Mouse (Mus musculus): ENCODE results near the gene Zdhhc4.

DNA sequence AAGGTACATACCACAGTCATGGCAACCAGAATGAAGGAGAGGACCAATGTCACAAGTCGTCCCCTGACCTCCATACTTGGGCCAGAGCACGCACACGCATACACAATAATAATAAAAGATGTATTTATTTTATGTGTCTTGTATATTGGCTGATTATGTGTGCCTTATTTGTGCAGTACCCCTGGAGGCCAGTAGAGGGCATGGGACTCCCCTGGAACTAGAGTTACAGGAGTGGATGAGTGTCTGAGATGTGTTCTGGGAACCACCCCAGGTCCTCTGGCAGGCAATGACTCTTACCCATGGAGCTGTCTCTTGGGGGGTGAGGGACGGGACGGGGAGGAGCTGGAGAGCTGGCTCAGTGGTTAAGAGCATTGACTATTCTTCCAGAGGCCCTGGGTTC is 30.9 kb upstream of the Zdhhc4 start:
- TF ChIP-seq CTCF (IDR thresholded peaks at IDR 0.05) (peak; percentile 60), EP300 (IDR thresholded peaks at IDR 0.05) (no peak)
